Mouse (Mus musculus) gastrocnemius, postnatal 10 days (tissue): ENCODE data around the gene St6gal1. TPM values are rescaled to one million over a fixed set of nuclear protein-coding genes. Genes with fewer than 3 reads are reported as not detected.
A peak's percentile ranks its signal among the peaks of the same experiment; 100 is the strongest.

Experiments
- DNase-seq: peaks from one replicate; pipeline ENCODE4 v3.0.0; 2021; ENCODE audit warnings: mixed read lengths
- total RNA-seq, 2 experiments: library from RNA; stranded (reverse); gene quantifications; 2 replicates each; pipeline ENCODE4 v1.2.3; 2021

The St6gal1 gene
- total RNA-seq, 2 experiments from 2014 or later: 9.5 to 9.8 TPM

DNA sequence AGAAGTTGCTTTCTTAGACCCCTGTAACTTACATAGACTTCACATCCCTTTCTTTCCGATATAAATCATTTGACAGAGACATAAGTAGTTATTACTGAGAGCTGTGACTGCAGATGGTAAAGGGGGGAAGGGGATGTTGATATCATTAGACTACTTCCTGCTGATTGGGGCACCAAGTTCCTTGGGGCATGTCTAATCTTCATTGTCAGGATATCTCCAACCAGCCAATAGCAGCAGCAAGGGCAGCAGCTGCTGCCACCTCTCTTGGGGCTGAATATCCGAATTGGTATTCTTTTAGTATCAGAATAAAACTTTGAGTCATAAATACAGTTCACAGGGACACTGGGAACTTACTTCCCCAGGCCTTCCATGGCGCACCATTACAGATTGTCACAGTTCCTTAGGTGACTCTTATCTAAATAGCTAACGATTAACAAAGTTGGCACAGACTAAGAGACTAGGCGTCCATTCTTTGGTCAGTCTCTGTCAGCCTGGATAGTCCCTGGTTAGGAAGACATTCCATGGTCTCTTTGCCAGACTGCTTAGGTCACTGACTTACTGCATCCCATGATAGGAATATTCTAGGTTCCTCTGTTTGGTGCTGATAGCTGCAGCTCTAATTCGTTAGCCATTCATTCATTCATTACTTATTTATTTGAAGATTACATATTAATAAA is 109.5 kb downstream of the St6gal1 start:
- DNase-seq: no peak

DNA sequence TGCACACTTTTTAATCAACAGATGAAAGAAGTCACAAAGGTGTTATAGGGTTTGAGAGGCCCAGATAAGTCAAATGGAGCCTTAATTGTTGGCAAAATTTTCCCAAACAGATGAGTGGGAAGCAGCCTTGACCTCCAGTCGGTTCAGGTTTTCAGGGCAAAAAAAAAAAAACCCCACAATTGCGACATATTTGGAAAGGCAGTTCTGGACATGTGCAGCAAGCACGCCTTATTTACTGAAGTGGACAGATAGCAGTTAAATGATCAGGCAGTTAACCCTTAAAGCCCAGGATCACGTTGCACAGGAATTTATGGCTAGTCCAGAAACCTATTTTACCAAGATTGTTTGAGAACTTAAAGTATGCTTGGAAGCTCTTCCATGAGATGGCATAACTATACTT is 112.8 kb downstream of the St6gal1 start:
- DNase-seq: no peak

DNA sequence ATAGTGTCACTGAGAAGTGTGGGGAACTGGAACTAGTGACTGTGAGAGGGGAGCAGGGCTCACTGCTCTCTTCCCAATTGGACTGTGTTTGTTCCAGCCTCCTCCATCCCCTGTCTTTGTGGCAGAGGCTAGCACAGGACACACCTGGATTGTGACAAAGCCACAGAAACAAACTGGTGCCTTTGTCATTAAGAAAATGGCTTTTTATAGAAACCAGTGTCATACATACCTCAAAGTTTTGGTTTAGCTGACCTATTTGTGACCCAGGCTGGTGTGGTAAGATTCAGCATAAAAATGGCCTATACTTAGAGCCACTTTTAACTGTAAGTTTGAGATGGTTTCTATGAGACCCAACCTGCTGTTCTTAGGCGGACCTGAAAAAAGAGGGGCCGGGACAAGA is 116.7 kb downstream of the St6gal1 start:
- no peak for DNase-seq

DNA sequence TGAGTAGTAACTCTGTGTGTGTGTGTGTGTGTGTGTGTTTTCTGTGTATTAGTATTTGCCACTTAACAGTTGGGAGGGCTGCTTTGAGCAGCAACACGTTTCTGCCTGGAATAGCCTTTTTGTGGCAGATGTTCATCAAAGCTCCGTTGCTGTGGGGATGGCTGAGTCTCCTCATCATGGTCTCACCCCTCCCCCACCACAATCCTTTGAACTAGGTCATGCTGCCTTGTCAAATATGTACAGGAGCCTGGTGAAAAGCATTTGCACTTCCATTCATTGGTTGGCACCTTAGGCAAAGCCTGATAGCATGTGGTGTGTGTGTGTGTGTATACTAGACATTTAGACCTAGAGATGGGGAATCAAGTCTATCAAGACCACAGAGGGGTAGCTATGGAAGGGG is 126.3 kb downstream of the St6gal1 start:
- no peak for DNase-seq

DNA sequence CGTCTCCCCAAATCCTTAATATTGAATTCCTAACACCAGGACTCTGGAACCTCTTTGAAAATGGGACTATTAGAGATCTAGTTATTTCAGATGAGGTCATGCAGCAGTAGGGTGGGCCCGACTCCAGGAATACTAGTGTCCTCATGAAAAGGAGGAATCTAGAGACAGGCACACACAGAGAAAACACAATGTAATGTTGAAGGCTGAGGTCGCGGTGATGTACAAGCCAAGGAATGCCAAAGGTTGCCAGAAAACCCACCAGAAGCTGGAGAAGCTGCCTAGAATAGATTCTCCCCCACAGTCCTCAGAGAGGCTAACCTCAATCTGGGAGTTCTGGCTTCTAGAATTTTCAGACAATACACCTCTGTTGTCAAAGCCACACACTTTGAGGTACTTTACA is 136.5 kb downstream of the St6gal1 start:
- peak; percentile 14 for DNase-seq

DNA sequence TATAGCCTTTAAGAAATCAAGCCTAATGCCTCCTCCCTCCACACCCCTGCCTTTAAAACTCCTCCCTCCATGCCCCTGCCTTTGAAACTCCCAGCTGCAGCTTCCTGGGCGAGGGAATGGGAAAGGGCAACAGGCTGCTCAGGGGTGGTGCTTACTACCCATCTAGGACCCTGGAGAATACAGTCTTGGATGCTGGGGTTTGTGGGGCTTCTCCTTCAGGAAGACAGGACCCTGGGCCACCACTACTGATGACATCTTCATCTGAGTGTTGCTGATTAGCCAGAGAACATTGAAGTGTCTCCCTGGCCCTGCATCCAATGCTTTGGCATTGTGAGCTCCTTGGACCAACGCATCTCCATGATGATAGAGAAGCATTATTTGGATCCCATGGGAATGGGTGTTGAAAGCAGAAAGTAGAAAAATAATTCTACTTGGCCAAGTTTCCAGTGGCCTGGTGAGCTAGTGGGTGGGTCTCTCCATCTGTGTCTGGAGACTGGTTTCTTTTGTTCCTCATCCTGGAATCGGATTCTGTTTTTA is 137.0 kb downstream of the St6gal1 start:
- no peak for DNase-seq

DNA sequence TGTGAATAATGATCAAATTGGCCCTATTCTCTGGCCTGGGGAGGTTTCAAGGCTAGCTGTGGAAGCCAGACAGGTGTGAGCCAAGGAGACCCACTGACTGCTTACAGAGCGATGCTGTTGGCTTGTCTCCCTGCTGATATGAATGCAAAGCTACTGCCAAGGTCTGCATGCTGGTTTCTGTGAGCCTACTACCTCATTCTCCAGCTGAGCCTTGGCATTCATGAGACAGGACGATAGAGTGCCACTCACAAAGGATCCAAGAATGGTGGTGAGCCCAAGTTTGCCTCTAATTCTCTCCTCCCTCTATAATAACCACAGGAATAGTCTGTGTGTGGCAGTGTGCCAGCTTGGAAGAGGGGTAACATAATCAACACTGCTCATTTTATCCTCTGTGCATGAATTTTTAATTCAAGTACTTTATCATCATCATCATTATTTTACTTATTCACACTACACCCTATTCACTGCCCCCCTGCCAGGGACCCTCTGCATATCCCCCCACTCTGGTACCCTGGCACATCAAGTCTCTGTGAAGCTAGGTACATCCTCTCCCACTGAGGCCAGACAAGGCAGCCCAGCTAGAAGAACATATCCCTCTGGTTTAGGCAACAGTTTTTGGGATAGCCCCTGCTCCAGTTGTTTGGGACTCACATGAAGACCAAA is 139.9 kb downstream of the St6gal1 start:
- DNase-seq: no peak

DNA sequence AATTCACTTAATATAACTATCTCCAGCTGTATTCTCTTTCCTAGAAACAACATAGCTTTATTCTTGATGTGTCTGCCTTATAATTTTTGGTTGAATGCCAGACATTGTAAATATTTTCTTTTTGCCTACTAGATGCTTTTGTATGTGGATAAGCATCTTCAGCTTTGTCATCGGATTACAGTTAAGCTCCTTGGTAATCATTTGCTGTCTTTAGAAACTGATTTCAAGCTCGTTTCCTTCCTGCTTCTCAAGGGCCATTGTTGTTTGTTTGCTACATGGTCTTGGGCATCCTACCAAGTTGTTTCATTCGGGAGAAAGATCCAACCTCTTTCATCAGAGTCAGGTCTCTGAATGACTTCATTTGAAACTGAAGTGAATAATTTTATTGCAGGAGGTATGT is 144.6 kb downstream of the St6gal1 start:
- DNase-seq: no peak

DNA sequence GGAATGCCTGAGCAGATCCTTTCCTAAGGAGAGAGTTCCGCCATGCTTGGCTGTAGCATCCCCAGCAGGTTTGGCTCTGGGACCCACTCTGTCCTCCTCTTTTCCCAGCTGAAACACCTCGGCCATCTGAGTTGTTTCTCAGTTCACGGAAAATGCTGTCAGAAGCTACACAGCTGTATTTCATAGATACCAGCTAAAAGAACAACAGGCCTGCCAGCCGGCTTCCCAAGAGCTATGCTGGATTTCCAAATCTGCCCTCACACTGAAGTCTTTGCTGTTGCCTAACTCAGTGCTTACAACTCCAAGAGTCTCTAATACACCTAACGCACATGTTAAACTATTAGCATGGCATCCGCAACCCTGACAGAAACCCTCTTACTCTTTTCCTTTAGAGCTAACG is 146.2 kb downstream of the St6gal1 start:
- no peak for DNase-seq

DNA sequence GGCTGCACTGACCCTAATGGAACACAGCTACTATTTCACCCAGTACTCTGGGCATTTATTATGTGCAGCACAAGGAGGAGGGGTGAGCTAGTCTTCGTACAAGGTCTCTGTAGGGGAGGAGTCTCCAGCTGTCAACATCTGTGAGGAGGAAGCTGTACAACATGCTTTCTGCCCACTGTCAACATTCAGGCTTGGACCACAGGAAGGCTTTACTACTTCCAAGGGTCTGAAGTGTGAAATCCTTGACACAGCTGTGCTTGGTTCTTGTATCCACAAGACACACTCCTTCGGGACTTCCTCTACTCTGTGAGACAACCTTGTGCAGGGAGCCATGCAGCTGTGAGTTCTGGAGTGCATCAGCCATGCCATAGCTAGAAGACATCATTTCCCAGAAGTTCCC is 147.8 kb downstream of the St6gal1 start:
- DNase-seq: no peak

DNA sequence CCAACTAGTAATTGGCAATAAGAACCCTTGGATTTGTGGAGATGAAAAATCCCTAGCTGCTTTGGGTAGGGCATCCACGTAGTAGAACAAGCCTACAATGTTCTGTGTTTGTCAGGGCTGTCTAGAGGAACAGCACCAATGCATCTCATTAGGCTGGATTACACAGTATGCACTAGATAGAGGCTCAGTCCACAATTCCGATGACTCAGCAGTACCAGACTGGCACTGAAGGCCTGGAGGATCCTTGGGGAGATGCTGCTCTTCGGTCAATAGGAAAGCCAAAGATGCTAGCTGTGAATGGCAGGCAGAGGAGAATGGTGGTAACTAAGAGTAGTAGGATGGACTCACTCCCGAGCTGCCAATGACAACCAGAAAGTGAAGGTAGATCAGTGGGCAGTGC is 149.5 kb downstream of the St6gal1 start:
- DNase-seq: no peak

DNA sequence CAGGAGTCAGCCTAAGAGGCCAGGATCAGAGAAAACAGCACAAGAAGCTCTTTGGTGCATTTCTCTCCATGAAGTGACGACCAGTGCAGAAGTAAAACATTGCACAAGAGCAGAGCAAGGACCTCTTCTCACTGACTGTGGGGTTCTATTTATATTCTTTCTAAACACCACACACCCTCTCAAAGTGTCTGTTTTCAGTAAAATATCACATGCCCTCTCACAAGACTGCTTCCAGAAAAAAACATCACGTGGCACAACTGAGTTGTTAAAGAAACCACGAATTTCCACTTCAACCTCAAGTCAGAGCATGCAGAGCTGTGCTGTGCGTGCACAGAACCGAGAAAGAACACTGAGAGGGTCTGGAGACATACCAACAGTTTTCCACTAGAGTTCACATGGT is 150.4 kb downstream of the St6gal1 start:
- no peak for DNase-seq

DNA sequence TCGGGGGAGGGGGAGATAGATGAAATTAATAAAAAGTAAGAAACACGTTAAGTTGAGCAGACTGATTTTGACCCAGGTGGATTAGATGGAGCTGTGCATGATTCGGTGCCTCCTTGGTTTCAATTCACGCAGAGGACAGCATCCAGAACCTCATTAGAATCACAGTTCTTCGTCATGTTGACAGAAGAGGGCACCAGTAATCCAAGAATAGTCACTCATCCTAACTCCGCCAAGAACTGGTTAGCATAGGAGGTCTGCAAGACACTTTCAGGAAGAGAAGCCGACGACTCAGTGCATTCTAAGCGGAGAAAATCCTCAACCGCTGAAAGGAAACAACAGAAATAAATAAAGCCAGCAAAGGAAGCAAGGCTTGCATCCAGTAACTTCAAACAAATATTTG is 151.6 kb downstream of the St6gal1 start:
- DNase-seq: no peak

DNA sequence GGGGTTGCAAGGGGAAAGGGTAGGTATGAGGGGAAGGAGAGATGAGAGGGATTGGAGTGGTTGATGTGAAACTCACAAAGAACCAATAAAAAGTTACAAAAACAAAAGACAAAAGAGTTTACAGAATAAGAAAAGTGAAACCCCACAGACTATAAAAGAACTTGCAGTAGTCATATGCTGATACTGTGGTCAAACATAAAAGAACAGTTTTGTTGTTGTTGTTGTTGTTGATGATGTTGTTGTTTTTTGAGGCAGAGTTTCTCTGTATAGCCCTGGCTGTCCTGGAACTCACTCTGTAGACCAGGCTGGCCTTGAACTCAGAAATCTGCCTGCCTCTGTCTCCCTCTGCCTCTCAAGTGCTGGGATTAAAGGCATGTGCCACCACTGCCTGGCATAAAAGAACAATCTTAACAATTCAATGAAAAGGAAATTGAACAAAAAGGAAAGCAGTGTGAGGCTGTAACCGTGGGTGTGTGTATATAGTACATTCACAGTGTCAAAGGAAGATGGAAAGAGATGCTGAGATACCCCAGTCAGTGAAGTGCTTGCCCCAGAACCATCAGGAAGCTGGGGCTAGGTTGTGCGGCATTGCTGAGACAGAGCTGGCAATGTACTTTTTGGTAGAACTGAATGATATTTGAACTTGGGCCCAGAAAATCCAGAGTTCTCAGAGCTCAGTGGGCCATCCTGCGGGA is 155.1 kb downstream of the St6gal1 start:
- DNase-seq: no peak

DNA sequence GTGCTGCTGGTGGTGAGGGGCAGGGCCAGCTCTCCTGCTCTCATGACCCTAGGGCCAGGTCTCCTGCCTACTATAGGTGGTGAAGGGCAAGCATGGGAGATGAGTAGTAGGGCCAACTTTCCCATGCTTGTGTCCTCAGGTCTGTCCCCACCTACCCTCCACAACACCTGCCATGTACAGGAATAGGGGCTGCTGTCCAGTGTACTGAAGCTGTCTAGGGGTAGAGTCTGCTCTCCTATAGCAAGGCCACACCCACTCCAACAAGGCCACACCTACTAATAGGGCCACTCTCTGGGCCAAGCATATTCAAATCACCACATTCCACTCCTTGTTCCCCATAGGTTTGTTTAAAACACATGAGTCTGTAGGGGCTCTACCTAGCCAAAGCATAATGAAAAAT is 159.8 kb downstream of the St6gal1 start:
- DNase-seq: no peak

DNA sequence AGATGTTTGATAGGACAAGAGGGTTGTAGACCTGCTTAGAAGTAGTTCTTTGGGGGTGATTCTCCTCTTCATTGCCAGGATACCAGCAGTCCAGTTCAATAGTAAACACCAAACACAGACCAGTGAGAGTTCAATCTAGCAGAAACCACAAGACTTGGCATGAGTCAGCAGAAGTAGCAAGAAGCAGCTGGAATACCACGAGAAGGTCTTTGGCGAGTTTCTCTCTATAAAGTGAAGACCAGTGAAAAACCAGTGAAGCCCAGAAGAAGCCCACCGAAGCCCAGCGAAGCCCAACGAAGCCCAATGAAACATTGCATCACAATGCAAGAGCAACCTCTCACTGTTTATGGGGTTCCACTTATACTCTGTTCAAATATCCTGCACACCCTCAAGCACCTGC is 173.4 kb downstream of the St6gal1 start:
- DNase-seq: no peak

DNA sequence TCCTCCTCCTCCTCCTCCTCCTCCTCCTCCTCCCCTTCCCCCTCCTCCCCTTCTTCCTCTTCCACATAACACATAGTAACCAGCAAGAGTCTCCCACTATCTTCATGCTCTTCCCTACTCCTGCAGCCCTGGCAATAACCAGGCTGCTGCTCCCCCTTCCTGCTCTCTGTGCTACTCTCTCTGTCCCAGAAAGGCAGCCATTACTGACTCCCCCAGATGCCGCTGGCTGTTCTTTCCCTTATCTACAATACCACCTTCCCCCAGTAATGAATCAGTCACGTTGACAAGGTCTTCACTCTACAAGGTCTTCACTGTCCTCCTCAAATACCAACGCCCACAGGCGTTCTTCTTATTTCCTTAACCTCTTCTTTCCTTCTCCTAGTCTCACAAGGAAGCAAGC is 176.9 kb downstream of the St6gal1 start:
- DNase-seq: no peak

DNA sequence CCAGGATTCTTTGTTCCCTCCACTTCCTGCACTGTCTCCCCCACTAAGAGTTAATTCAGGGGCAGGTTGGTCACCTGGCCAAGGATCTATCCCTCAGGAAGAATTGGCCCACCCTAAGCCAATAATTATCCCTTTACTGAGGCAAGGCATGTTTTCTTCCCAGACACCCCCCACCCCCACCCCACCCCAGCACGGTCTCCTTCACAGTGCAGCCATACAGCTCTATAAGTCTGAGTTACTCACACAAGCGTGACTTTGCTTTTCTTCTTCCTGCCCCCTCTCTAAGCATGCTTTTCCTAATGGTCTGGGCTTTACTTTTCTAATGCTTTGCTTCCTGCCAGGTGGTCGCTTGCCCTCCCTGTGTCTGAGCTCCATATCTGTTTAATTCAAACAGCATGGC is 177.4 kb downstream of the St6gal1 start:
- no peak for DNase-seq

DNA sequence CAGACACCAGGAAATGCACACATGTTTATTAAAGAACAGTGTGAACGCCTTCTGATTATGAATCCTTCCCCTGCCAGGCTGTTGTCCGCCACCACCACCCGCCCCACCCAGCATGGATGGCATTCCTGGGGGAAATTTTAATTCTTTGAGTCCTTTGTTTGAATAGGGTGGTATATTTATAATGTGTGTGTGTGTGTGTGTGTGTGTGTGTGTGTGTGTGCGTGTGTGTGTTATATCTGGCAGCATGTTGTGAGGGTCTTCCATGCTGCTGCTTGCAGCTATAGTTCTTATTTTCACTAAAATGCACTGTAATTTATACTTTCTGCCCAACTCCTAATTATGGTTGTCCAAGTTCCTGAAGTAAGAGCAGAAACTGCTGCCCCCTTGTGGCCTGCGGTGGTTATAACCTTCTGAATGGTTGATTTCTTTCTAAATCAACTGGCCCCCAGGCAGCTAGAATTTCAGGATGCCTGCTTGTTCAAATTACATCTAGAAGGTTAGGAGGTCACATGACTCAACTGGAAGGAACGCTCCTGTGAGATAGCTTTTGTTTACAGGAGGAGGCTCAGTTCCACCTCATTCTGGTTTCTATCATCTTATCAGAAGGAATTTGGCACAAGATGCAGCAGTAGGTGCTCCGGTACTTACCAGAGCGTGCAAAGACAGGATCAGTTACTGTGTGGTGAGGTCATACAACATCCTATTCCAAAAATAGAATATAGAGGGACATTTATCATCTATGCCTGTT is 178.6 kb downstream of the St6gal1 start:
- DNase-seq: peak; percentile 85
